Mouse (Mus musculus) heart, embryonic 11.5 days (tissue): Measurements from ENCODE around the gene March6. TPM values are rescaled to one million over a fixed set of nuclear protein-coding genes. Genes with fewer than 3 reads are reported as not detected.

Experiments
- ATAC-seq: fragments of 200-750 bp; cut with Nextera tagmentation; replicated peaks from 2 replicates; pipeline ENCODE4 v1.8.0; 2017; ENCODE audit warnings: moderate library complexity; ENCODE audit not compliant: insufficient number of reproducible peaks, low FRiP score, low TSS enrichment
- H3K27ac ChIP-seq: fragments of 300-500 bp; sonication (generic); 2 replicates; pipeline ENCODE4 v1.5.1; 2014; ENCODE audit warnings: mild to moderate bottlenecking, low read depth, low read length
- H3K27me3 ChIP-seq: fragments of 300-500 bp; sonication (generic); 2 replicates; pipeline ENCODE4 v1.6.1; 2014; ENCODE audit warnings: mild to moderate bottlenecking, low read length, mixed read lengths; ENCODE audit not compliant: control insufficient read depth, insufficient read depth
- H3K36me3 ChIP-seq: fragments of 300-500 bp; sonication (generic); 2 replicates; pipeline ENCODE4 v1.6.1; 2014; ENCODE audit warnings: mild to moderate bottlenecking, low read length, moderate library complexity, mixed read lengths; ENCODE audit not compliant: control insufficient read depth, insufficient read depth
- H3K4me1 ChIP-seq: fragments of 300-500 bp; sonication (generic); 2 replicates; pipeline ENCODE4 v1.6.1; 2014; ENCODE audit warnings: low read length; ENCODE audit not compliant: control insufficient read depth, insufficient read depth
- H3K4me2 ChIP-seq: fragments of 300-500 bp; sonication (generic); 2 replicates; pipeline ENCODE4 v1.6.1; 2014; ENCODE audit warnings: mild to moderate bottlenecking, moderate library complexity
- H3K4me3 ChIP-seq: fragments of 300-500 bp; sonication (generic); 2 replicates; pipeline ENCODE4 v1.5.1; 2014; ENCODE audit warnings: low read depth, low read length
- H3K9ac ChIP-seq: fragments of 300-500 bp; sonication (generic); 2 replicates; pipeline ENCODE4 v1.6.1; 2014; ENCODE audit warnings: mild to moderate bottlenecking, low read depth, low read length, moderate library complexity
- H3K9me3 ChIP-seq: fragments of 300-500 bp; sonication (generic); replicated peaks from 2 replicates; pipeline ENCODE4 v1.6.1; 2016; ENCODE audit warnings: low read length; ENCODE audit not compliant: control insufficient read depth
- WGBS: fragments of 180-500 bp; shearing (Covaris S2); extraction: QIAGEN DNeasy Blood & Tissue Kit; methylation state at CpG from one replicate; pipeline ENCODE4 v1.1.7; 2014; ENCODE audit not compliant: insufficient replicate concordance; 5-methylcytosine and 5-hydroxymethylcytosine counted together
- polyA plus RNA-seq: library from polyadenylated mRNA; unstranded; fragments of >200 nt; fragmentation: Nextera tagmentation; extraction: Ambion mirVana; gene quantifications from 2 replicates; pipeline ENCODE4 v1.2.1, GENCODE M21; 2014

March6 gene
- 31.1 and 40.9 TPM in 2 replicates for polyA plus RNA-seq

DNA sequence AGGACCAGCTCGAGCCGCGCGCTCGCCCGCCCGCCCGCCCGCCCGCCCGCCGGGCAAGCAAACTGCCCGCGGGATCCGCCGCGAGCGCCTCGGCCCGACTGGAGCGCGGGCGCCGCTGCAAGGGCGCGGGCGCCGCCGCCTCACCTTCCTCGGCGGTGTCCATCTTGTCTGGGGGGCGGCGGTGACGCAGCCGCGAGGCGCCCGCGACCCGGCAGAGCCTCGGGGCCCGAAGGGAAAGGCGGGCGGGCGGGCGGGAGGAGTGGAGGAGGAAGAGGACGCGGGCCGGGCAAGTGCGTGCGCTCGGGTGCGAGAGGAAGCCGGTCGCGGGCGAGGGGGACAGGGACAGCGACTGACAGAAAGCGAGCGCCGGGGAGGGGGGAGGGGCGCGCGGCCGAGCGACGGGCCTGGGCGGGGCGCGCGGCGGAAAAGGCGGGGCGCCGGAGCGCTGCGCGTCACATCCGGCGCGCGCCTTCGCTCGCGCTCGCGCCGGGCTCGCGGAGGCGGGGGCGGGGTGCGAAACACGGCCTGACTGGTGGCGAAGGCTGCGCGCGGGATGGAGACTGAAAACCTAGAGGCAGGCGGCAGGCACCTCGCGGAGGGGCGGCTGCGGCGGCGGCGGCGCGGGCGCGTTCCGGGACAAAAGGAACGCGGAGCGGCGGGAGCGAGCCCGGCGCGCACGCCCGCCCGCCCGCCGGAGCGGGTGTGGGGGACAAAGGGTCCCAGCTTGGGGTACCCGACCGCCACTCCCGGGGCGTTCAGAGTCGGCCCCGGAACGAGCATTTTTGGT lies at the start of gene March6:
TSS of gene March6 (minus strand) at position 395 of the 787 bp plus-strand sequence.
- peak within 1 kb of the TSS; percentile 99 for H3K27ac ChIP-seq
- no peaks in the 10 kb centered on the region for H3K36me3 ChIP-seq
- H3K9ac ChIP-seq = peak within 1 kb of the TSS; percentile 95
- H3K27me3 ChIP-seq = no peaks in the 10 kb centered on the region
- peak within 1 kb of the TSS; percentile 80 for H3K4me2 ChIP-seq
- no peaks in the 10 kb centered on the region for H3K9me3 ChIP-seq
- under 1% methylated on average over 95 of the region's 132 CpGs for WGBS
- peaks cover 7% of the 10 kb centered on the region for H3K4me1 ChIP-seq
- ATAC-seq = peak; percentile 93
- peak within 1 kb of the TSS; percentile 97 for H3K4me3 ChIP-seq

DNA sequence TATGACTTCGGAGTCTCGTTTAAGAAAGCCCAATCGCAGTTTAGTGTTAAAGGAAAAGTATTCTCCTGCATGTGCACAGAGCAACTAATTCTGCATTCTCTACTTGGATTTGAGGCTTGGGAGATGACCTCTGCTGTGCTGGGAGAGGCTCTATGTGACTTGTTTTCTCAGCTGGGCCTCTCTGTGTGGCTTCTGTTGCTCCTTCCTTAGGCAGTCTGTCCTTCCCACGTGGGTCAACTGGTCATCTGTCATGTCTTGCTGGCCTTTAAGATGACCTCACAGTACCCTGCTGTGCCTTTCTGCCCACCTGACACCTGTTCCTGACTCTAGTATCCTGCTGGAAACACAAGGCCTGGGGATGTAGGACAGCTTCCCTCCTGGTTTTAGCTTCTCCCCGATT lies 45.2 kb upstream of the March6 start:
- WGBS = 67% methylated on average over 5 of the region's 5 CpGs

DNA sequence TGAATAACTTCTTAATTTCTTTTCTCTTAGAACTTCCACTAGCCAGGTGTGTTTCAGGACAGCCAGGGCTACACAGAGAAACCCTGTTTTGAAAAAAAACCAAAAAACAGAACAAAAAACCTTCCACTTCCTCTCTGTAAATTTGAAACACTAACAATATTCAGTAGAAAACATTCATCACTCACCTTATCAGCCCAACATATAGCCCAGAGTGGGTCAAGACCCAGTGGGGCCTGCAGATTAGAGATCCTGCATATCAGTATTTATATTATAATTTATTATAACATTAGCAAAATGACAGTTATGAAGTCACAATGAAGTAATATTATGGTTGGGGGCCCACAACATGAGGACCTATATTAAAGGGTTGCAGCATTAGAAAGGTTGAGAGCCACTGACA lies 42.8 kb upstream of the March6 start:
- Histone ChIP-seq H3K36me3 (no peaks in the 10 kb centered on the region), H3K4me3 (no peak overlapping the region), H3K27me3 (no peaks in the 10 kb centered on the region), H3K9me3 (no peaks in the 10 kb centered on the region), H3K9ac (no peak overlapping the region), H3K27ac (no peak overlapping the region), H3K4me1 (peaks cover 8% of the 10 kb centered on the region; the same call in 1 of the 2 replicates), H3K4me2 (no peak overlapping the region)
- ATAC-seq = no peak

More for the DNA sequence above, 45.2 kb upstream of the March6 start:
- Histone ChIP-seq H3K4me3 (no peak overlapping the region), H3K9ac (no peak overlapping the region), H3K4me1 (no peaks in the 10 kb centered on the region), H3K36me3 (no peaks in the 10 kb centered on the region), H3K27ac (no peak overlapping the region), H3K27me3 (no peaks in the 10 kb centered on the region), H3K4me2 (no peak overlapping the region), H3K9me3 (no peaks in the 10 kb centered on the region)
- no peak for ATAC-seq

DNA sequence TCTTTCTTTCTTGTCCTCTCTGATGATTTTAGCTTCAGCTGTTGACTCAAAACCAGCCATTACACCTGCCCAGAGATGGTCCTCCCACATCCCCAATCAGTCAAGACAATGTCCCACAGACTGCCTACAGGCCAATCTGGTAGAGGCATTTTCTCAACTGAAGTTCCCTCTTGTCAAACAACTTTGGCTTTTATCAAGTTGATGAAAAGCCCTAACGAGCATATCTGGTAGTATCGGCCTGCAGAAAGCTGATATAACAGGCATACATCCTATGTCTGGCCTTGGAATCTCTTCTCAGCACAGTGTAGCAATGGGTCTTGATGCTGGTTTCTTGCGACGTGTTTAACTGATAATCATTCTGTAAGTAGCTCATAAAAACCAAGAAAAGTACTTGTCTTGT lies 42.4 kb upstream of the March6 start:
- H3K27me3 ChIP-seq = no peaks in the 10 kb centered on the region
- no peak overlapping the region for H3K4me3 ChIP-seq
- peaks cover 12% of the 10 kb centered on the region; the same call in 1 of the 2 replicates for H3K4me1 ChIP-seq
- H3K36me3 ChIP-seq = no peaks in the 10 kb centered on the region
- 56% methylated on average over 4 of the region's 4 CpGs for WGBS
- H3K4me2 ChIP-seq = no peak overlapping the region
- no peak overlapping the region for H3K9ac ChIP-seq
- ATAC-seq = no peak
- H3K9me3 ChIP-seq = no peaks in the 10 kb centered on the region
- no peak overlapping the region for H3K27ac ChIP-seq

DNA sequence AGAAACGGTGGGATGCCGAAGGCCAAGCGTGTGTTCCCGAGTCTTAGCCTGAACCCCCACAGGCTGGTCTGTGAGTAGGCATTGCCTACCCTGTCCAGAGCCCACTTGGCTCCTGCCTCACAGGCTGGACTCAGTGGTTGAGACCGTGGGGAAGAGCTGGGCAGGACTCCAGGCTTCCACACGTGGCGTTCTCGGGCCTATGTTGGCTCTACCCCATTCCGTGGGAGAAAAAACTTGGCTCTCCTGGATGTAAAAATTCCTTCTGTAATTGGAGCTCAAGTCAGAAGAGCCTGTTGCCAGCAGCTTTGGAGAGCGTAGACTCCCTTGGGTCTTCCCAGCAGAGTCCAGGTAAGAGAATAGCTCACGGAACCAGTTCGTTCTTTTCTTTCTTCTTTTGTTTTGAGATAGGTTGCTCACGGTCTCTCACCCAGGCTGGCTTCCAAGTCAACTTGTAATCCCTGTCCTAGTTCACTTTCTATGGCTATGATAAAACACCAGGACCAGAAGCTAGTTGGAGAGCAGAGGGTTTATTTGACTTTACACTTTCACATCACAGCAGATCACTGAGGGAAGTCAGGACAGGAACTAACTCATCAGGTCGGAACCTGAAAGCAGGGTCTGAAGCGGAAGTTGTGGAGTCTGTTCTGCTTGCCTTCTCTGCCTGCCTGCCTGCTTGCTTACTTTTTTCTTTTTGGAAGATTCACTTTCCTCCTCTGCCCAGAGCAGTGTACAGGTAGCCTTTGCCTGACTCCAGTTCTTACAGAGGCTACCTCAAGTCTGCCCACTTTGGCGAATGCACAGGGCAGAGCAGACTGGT lies 41.3 kb upstream of the March6 start:
- WGBS = 82% methylated on average over 16 of the region's 16 CpGs
- Histone ChIP-seq H3K9ac (no peak overlapping the region), H3K4me3 (no peak overlapping the region), H3K4me2 (no peak overlapping the region), H3K9me3 (no peaks in the 10 kb centered on the region), H3K36me3 (no peaks in the 10 kb centered on the region), H3K27me3 (no peaks in the 10 kb centered on the region), H3K4me1 (peaks cover 12% of the 10 kb centered on the region), H3K27ac (no peak overlapping the region)
- no peak for ATAC-seq

DNA sequence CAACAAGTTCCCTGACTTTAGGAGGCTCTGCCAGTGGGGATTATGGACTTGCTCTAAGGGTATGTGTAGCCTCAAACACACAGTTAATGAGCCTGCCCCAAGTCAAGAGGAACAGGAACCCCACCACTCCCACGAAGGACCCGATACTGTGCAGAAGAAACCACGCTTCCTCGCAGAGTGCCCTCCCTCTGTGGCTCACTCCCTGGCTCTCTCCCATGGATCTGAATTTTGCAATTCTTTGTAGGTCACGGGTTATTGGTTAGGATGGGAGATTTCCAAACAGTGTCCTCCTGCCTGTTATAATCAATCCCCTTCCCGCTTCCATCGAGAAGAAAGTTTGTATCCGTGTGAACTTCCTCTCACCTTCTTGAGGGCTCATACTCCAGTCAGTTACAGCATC lies 40.1 kb upstream of the March6 start:
- H3K36me3 ChIP-seq = no peaks in the 10 kb centered on the region
- ATAC-seq = no peak
- no peak overlapping the region for H3K4me2 ChIP-seq
- no peaks in the 10 kb centered on the region for H3K27me3 ChIP-seq
- H3K9ac ChIP-seq = no peak overlapping the region
- no peak overlapping the region for H3K27ac ChIP-seq
- no peak overlapping the region for H3K4me3 ChIP-seq
- H3K9me3 ChIP-seq = no peaks in the 10 kb centered on the region
- H3K4me1 ChIP-seq = peaks cover 12% of the 10 kb centered on the region
- WGBS = 85% methylated on average over 8 of the region's 8 CpGs

DNA sequence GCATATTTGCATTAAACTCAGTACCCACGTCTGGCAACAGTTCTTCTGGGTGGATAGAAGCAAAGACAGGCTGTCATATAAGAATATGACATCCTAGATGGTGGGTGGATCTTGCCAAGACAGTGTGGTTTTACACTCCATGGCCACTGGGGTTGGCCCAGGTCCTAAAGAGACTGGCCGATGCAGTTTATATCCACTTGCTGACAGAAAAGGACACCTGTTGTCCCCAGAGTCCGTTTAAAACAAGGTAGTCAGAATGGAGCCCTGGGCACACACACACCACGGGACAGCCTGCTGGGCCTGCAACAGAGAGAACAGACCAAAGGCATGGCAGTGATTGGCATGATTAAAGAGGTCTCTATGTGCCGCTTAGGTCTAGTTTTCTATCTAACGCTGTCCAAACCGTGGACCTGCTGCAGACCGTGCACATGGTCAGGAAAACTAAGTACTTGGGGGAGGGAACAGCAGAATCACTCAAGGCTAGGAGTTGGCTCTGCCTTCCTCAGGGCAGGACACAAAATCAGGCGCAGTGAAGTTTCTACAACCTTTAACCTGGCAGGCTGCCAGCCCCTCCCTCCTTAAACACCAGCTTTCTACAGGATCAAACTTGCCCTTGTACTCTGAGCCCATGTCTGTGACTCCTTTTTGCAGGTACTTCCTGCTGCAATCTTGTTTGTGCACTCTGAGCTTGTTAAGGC lies 38.6 kb upstream of the March6 start:
- Histone ChIP-seq H3K4me3 (no peak overlapping the region), H3K27ac (no peak overlapping the region), H3K9ac (no peak overlapping the region), H3K4me2 (no peak overlapping the region; the same call in 1 of the 2 replicates), H3K36me3 (no peaks in the 10 kb centered on the region), H3K4me1 (peaks cover 12% of the 10 kb centered on the region), H3K27me3 (no peaks in the 10 kb centered on the region), H3K9me3 (no peaks in the 10 kb centered on the region)
- WGBS = 65% methylated on average over 9 of the region's 9 CpGs
- ATAC-seq = no peak

DNA sequence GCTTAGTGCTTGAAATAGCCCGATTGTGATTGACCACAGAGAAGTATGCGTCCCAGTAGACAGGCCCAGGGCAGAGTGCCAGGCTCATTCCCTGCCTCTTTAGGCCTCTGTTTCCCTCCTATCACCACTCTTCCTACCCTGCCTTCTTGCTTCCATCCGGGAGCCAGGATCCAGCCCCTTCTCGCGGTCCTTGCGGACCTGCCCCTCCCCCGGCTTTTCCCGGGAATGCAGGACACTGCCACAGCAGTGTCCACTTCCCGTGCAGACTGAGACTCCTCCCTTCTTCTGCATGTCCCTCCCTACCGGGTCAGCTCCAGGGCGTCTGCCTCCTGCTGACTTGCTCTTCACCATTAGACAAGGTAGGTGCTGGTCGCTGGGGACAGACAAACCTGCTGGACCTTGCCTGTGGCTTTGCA lies 37.7 kb upstream of the March6 start:
- Histone ChIP-seq H3K9ac (no peak overlapping the region), H3K27ac (peak overlapping the region; percentile 54; the same call in 1 of the 2 replicates), H3K4me1 (peaks cover 15% of the 10 kb centered on the region), H3K4me3 (peak overlapping the region; percentile 16; the same call in 1 of the 2 replicates), H3K4me2 (peak overlapping the region; percentile 56), H3K9me3 (no peaks in the 10 kb centered on the region), H3K27me3 (no peaks in the 10 kb centered on the region), H3K36me3 (no peaks in the 10 kb centered on the region)
- ATAC-seq = peak; percentile 78
- WGBS = 9% methylated on average over 12 of the region's 12 CpGs
